Mouse (Mus musculus) erythroblast, embryonic 14.5 days (primary cell): Measurements from ENCODE around the gene Ogfod3.

Source experiments
- GATA1 ChIP-seq: IDR thresholded peaks from 2 replicates; pipeline ENCODE4 v1.6.1; 2012; ENCODE audit warnings: low read length, inconsistent platforms, mixed read lengths
- TAL1 ChIP-seq: IDR thresholded peaks from 3 replicates; pipeline ENCODE4 v1.6.1; 2012; ENCODE audit warnings: low read length, inconsistent platforms, mixed read lengths

DNA sequence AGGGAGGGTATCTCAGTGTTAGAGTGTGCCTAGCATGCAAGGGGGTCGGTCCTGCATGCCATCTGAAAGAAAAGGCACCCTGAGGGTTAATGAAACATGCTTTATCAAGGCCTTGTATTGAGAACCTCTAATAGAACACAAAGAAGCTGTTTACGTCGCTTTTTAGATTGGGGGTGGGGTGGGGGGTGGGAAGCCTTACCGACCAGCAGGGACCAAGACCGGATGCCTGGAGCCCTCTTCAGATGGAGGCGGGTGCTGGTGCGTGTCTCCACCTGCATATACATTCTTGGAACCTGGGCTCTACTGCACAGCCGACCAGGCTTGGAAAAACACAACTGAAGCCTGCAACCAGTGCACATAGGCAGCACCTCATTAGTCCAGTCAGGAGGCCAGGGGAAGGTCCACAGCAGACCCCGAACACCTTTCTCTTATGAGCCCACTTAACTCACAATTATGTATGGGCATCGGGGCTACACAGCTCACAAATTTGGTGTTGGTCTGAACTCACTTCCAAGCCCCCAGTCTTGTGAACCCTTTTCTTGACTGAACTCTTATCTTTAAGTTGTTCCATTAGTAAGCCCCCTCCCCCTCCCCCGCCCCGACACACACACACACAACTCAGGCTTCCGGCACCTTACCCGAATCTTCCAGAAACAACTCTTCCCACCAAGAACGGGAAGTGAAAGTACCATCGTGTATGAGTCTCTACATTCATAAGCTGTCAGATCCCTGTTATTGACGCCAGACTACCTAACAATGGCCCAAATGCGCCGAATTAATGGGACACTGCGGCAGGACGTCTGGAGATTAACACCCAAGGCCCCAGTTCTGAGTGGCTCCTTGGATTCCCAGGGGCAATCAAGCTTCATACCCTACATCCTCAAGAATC, 23.9 kb upstream of the Ogfod3 start:
- TF ChIP-seq TAL1 (no peak), GATA1 (no peak)
